Comparison of ENCODE assay signal across 8 mouse cellular contexts in genomic region chr2:153108313-153109264, GRCm38 (mm10). TPM values are rescaled to one million over a fixed set of nuclear protein-coding genes. Genes with fewer than 3 reads are reported as not detected.
DNase-seq lines count a peak whose midpoint lies in the region; ATAC-seq and TF ChIP-seq lines count a peak whose summit lies in the region.

Gene Hck (plus strand): TSS chr2:153108468.

- peak in 1 of 2 experiments; percentile 19 for DNase-seq in layer of hippocampus, adult 2 months (ENCODE audit: low spot score in 2 of 2)
- no peak for DNase-seq in layer of hippocampus, postnatal 25 days (ENCODE audit: extremely low spot score in 1 of 2, low spot score in 1 of 2)
- peak; percentile 69 for DNase-seq in embryo, embryonic 10.5 days (ENCODE audit: low spot score)
- DNase-seq in heart, adult 9 months (ENCODE audit: low spot score in 2 of 2), result peak; percentile 22 to 33
- DNase-seq in kidney, adult 8-10 months, result peak; percentile 22 to 29
- peak; percentile 66 to 70 for DNase-seq in urinary bladder, postnatal 36 days (ENCODE audit: low spot score in 2 of 2)

- H3K27me3 ChIP-seq in lung, embryonic 15.5 days, result peaks cover 46% of the 10 kb centered on the region

- H3K36me3 ChIP-seq in lung, embryonic 15.5 days, result no peaks in the 10 kb centered on the region

- H3K9me3 ChIP-seq in lung, embryonic 15.5 days, result no peaks in the 10 kb centered on the region

- TF ChIP-seq CTCF in layer of hippocampus, adult 2 months (conservative IDR thresholded peaks at IDR 0.05), result no peak; the same call in 1 of the 2 replicates

- H3K27ac ChIP-seq in layer of hippocampus, adult 2 months, result peak within 1 kb of the TSS; percentile 28; the same call in 1 of the 2 replicates
- H3K27ac ChIP-seq in lung, embryonic 15.5 days, result no peak within 1 kb of the TSS

- peak within 1 kb of the TSS; percentile 18 for H3K4me3 ChIP-seq in layer of hippocampus, adult 2 months
- H3K4me3 ChIP-seq in lung, embryonic 15.5 days, result peak within 1 kb of the TSS; percentile 45

- H3K4me2 ChIP-seq in lung, embryonic 15.5 days, result peak within 1 kb of the TSS; percentile 87

- peak within 1 kb of the TSS; percentile 22 for H3K9ac ChIP-seq in lung, embryonic 15.5 days

- peaks cover 8% of the 10 kb centered on the region for H3K4me1 ChIP-seq in lung, embryonic 15.5 days

- peak; percentile 83 for ATAC-seq in lung, embryonic 15.5 days (ENCODE audit: borderline replicate concordance, extremely low read depth, low FRiP score, low TSS enrichment)
- ATAC-seq in neutrophil, adult 5-6 weeks (ENCODE audit: extremely low read depth, insufficient number of reproducible peaks, low FRiP score, poor library complexity, severe bottlenecking), result peak; percentile 77

- 3% methylated on average over 50 of the region's 52 CpGs for WGBS in lung, embryonic 15.5 days

RNA-seq across cellular contexts. Expression of gene Hck, which starts in this region (rescaled TPM):
- total RNA-seq in layer of hippocampus, adult 2 months (2021), result 1 to 10 TPM; 1.9 to 2.2 TPM
- total RNA-seq in layer of hippocampus, postnatal 25 days (2021), result 1 to 10 TPM; 1.6 to 1.8 TPM
- 4.4 and 4.7 TPM in 2 replicates for polyA plus RNA-seq in lung, embryonic 15.5 days (2015; fragmentation: Nextera tagmentation; extraction: Ambion mirVana)
- total RNA-seq in neutrophil, adult 5-6 weeks (2017), result 252 and 289 TPM in 2 replicates

Comparison
In these comparisons a context has a peak if more than half of its experiments do, and no peak if none do; other contexts are left out.
1. RNA of gene Hck (total RNA-seq): 252 to 289 TPM in neutrophil, adult 5-6 weeks; 1.9 to 2.2 TPM in layer of hippocampus, adult 2 months and 1.6 to 1.8 TPM in layer of hippocampus, postnatal 25 days; every median in the first group is over 10 times any median in the second.
2. DNase-seq: peak in embryo, embryonic 10.5 days (single experiment), heart, adult 9 months (2 of 2), kidney, adult 8-10 months (2 of 2) and urinary bladder, postnatal 36 days (2 of 2); none in layer of hippocampus, postnatal 25 days (0 of 2).